Mouse (Mus musculus) forebrain, embryonic 14.5 days (tissue): ENCODE measurements around the gene Serping1. TPM values are rescaled to one million over a fixed set of nuclear protein-coding genes. Genes with fewer than 3 reads are reported as not detected.
"Not testable (repeated sequence)": the region's sequence is repeated elsewhere in the genome, so short reads cannot be mapped to it uniquely, and the experiment has no call there.

Source experiments
- ATAC-seq: fragments of 200-750 bp; cut with Nextera tagmentation; 2 replicates; pipeline ENCODE4 v1.8.0; 2017; ENCODE audit warnings: mild to moderate bottlenecking, moderate library complexity
- DNase-seq: peaks from one replicate; pipeline ENCODE4 v3.0.0-alpha.2; 2015; ENCODE audit warnings: low spot score
- H3K27ac ChIP-seq: fragments of 300-500 bp; sonication (generic); 2 replicates; pipeline ENCODE4 v1.5.1; 2014; ENCODE audit warnings: low read depth, mild to moderate bottlenecking, control low read depth, low read length, moderate library complexity
- H3K27me3 ChIP-seq: fragments of 300-500 bp; sonication (generic); replicated peaks from 2 replicates; pipeline ENCODE4 v1.6.1; 2014; ENCODE audit warnings: low read length, control low read depth, mixed read lengths; ENCODE audit not compliant: control insufficient read depth, insufficient read depth
- H3K36me3 ChIP-seq: fragments of 300-500 bp; sonication (generic); 2 replicates; pipeline ENCODE4 v1.6.1; 2014; ENCODE audit warnings: low read length, control low read depth; ENCODE audit not compliant: control insufficient read depth, insufficient read depth
- H3K4me1 ChIP-seq: fragments of 300-500 bp; sonication (generic); 2 replicates; pipeline ENCODE4 v1.6.1; 2014; ENCODE audit warnings: antibody characterized with exemption, low read length, control low read depth; ENCODE audit not compliant: control insufficient read depth, insufficient read depth
- H3K4me2 ChIP-seq: fragments of 300-500 bp; sonication (generic); 2 replicates; pipeline ENCODE4 v1.6.1; 2014; ENCODE audit warnings: mild to moderate bottlenecking, control low read depth, low read length
- H3K4me3 ChIP-seq: fragments of 300-500 bp; sonication (generic); 2 replicates; pipeline ENCODE4 v1.5.1; 2014; ENCODE audit warnings: low read depth, low read length, control low read depth
- H3K9ac ChIP-seq: fragments of 300-500 bp; sonication (generic); 2 replicates; pipeline ENCODE4 v1.6.1; 2014; ENCODE audit warnings: mild to moderate bottlenecking, low read length, control low read depth, moderate library complexity
- H3K9me3 ChIP-seq: fragments of 300-500 bp; sonication (generic); replicated peaks from 2 replicates; pipeline ENCODE4 v1.6.1; 2016; ENCODE audit warnings: low read length, control low read depth, mixed read lengths; ENCODE audit not compliant: control insufficient read depth
- WGBS: fragments of 180-500 bp; shearing (Covaris S2); extraction: QIAGEN DNeasy Blood & Tissue Kit; methylation state at CpG from one replicate; pipeline ENCODE4 v1.1.7; 2014; 5-methylcytosine and 5-hydroxymethylcytosine counted together
- polyA plus RNA-seq: library from polyadenylated mRNA; unstranded; fragments of >200 nt; fragmentation: Nextera tagmentation; extraction: Ambion mirVana; gene quantifications from 2 replicates; pipeline ENCODE4 v1.2.1, GENCODE M21; 2014

The Serping1 gene
- polyA plus RNA-seq, 1 experiment from 2014 or later, result 32.7 TPM

DNA sequence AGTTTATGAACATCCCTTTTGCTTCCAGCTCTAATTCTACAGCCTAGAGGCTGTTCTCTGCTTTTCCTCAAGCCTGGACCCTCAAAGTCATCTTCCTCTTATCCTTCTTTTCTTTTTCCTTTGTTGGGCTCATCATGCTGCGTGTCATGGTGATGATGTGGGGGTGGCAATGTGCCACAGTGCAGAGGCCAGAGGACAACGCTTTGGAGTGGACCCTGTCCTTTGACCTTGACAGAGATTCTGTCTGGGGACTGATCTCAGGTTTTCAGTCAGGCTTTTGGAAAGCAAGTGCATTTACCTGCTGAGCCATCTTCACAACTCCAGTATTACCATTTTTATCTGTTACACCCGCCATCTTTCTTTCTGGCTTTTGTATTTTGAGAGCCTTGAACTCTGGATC is 44.0 kb downstream of the Serping1 start:
- no peak overlapping the region for H3K27ac ChIP-seq
- no peak overlapping the region for H3K9ac ChIP-seq
- ATAC-seq (no peak), DNase-seq (no peak)
- peaks cover 22% of the 10 kb centered on the region for H3K4me1 ChIP-seq
- no peaks in the 10 kb centered on the region for H3K9me3 ChIP-seq
- 88% methylated on average over 3 of the region's 3 CpGs for WGBS
- H3K4me3 ChIP-seq, result no peak overlapping the region
- H3K27me3 ChIP-seq, result no peaks in the 10 kb centered on the region
- H3K4me2 ChIP-seq, result no peak overlapping the region
- H3K36me3 ChIP-seq, result no peaks in the 10 kb centered on the region

DNA sequence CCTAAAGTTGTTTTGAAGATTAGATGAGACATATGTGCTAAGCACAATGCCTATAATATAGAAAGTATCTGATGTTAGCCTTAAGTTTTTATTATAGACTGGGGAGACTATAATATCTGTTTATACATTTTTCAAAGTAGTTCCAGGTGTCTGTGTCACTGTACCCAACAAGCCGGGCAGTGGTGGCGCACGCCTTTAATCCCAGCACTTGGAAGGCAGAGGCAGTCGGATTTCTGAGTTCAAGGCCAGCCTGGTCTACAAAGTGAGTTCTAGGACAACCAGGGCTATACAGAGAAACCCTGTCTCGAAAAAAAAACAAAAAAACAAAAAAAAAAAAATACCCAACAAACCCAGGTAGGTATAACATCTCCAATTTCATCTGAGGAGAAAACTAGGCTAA is 47.1 kb downstream of the Serping1 start:
- 83% methylated on average over 5 of the region's 5 CpGs for WGBS
- H3K9ac ChIP-seq, H3K4me1 ChIP-seq, ATAC-seq, H3K4me2 ChIP-seq, H3K9me3 ChIP-seq, H3K4me3 ChIP-seq, H3K27ac ChIP-seq, DNase-seq, H3K27me3 ChIP-seq: not testable (repeated sequence)
- H3K36me3 ChIP-seq, result peaks cover 26% of the 10 kb centered on the region

DNA sequence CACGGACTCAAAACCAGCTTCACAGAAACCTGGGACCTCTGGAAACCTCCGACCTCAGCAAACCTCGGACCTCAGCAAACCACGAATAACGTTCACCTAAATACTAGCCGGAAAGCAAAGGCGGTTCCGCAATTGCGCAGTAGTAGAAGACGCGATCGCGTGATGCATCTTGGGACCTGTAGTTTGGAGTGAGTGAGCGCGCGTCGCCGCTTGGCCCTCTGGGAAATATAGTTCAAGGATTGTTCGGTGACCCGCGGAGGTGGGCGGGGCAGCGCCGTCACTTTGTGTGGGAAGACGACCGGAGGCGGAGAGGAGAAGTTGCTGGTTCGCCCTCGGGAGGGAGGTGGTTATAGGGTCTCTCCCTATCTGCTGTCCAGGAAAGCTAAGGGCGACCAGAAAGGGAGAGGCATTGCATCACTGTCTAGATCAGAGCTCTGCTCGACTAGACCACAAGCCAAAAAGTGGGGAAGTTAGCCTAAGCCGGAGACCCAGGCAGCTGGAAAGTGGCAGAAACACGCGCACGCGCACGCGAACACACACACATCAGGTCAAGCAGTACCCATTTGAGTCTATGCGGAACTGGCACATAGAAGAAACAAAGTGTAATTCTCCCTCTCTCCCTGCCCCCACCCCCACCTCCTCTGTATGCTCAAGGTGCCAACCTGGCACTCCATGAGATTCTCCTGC is 47.9 kb downstream of the Serping1 start, which contains the start of gene Clp1:
TSS of gene Clp1 (minus strand) at position 179 of the 687 bp plus-strand sequence.
- peak; percentile 97 for ATAC-seq
- H3K4me3 ChIP-seq, result peak within 1 kb of the TSS; percentile 64
- H3K9me3 ChIP-seq, result no peaks in the 10 kb centered on the region
- H3K4me2 ChIP-seq, result peak within 1 kb of the TSS; percentile 93
- peak within 1 kb of the TSS; percentile 72 for H3K9ac ChIP-seq
- DNase-seq, result peak; percentile 99
- H3K4me1 ChIP-seq, result peaks cover 8% of the 10 kb centered on the region
- under 1% methylated on average over 39 of the region's 39 CpGs for WGBS
- no peaks in the 10 kb centered on the region for H3K27me3 ChIP-seq
- H3K36me3 ChIP-seq, result peaks cover 29% of the 10 kb centered on the region
- peak within 1 kb of the TSS; percentile 61; the same call in 1 of the 2 replicates for H3K27ac ChIP-seq

DNA sequence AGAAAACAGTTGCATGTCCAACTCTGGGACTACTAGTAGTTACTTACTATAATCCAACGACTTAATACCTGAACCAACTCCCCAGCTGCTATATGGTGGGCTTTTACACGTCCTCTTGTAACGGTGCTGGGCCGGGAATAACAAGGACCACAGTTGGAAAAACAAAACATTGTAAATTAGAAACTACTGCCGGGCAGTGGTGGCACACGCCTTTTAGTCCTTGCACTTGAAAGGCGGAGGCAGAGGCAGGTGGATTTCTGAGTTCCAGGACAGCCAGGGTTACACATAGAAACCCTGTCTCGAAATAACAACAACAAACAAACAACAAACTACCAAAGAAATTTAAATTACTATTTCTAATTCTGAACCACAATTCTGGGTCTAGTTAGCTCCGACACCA is 48.5 kb downstream of the Serping1 start:
- Histone ChIP-seq H3K4me2 (peak overlapping the region; percentile 93), H3K27ac (no peak overlapping the region), H3K27me3 (no peaks in the 10 kb centered on the region), H3K36me3 (peaks cover 34% of the 10 kb centered on the region), H3K4me1 (peaks cover 8% of the 10 kb centered on the region), H3K9ac (peak overlapping the region; percentile 72), H3K4me3 (peak overlapping the region; percentile 64), H3K9me3 (no peaks in the 10 kb centered on the region)
- DNase-seq (no peak), ATAC-seq (peak; percentile 18)
- 5% methylated on average over 9 of the region's 9 CpGs for WGBS

DNA sequence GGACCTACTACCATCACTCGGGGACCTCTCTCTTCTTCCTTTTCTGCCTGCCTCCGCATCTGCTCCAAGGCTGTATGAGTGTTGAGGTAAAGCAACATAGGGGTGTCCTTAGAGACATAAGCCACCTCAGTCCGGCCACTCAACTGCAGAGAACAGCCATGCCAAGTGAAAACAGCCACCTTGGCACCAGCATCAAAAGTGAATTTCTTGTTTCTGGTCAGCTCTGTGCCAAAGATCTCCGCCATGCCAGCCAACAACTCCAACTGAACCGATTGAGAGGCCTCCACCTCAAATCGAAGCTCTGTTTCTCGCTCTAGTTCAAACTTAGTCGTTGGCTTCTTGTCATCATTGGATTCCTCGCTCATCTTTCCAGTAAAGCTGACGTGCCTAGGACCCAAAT is 49.5 kb downstream of the Serping1 start:
- DNase-seq (no peak), ATAC-seq (no peak)
- Histone ChIP-seq H3K4me3 (no peak overlapping the region), H3K4me1 (peaks cover 8% of the 10 kb centered on the region), H3K9ac (no peak overlapping the region), H3K27ac (no peak overlapping the region), H3K36me3 (peaks cover 42% of the 10 kb centered on the region), H3K27me3 (no peaks in the 10 kb centered on the region), H3K9me3 (no peaks in the 10 kb centered on the region), H3K4me2 (peak overlapping the region; percentile 93; the same call in 1 of the 2 replicates)
- 94% methylated on average over 10 of the region's 10 CpGs for WGBS

DNA sequence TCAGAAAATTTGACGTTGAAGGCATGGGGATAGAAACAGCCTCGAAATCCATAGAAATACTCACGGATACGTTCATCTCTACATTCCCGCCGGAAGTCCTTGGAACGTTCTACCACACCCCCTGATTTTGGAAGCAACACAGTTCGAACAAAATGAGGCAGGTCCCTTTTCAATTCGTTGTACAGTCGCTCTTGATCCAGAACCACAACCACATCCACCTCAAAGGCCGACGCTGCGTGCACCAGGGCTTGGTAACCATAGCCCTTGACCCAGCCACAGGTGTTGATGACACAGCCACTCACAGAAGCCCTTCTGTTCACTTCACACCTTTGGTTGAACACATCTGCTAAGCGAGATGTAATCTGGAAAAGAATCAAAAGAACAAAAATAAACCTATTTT is 51.4 kb downstream of the Serping1 start:
- WGBS, result 95% methylated on average over 14 of the region's 14 CpGs
- Histone ChIP-seq H3K9ac (no peak overlapping the region), H3K36me3 (peaks cover 42% of the 10 kb centered on the region), H3K27ac (no peak overlapping the region), H3K4me1 (peaks cover 8% of the 10 kb centered on the region), H3K9me3 (no peaks in the 10 kb centered on the region), H3K4me3 (no peak overlapping the region), H3K27me3 (no peaks in the 10 kb centered on the region), H3K4me2 (no peak overlapping the region)
- DNase-seq, result no peak
- no peak for ATAC-seq

DNA sequence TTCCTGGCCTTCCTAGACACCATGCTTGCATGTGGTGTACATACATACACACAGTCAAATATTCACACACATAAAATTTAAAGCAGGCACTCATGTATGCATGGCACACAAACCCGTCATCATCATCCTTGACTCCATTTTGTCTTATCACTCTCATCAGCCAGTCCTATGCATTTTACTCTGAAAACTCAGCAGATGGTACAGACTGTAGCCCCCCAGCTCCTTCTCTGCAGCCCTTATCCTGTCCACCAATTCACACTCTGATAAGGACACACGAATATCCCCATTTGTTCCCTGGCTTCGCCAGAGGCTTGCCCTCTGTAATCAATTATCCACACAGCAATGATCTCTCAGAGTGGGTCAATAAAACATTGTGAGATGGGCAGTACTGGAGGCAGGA is 54.1 kb downstream of the Serping1 start:
- DNase-seq (no peak), ATAC-seq (no peak)
- H3K4me1 ChIP-seq, result peaks cover 3% of the 10 kb centered on the region
- no peak overlapping the region for H3K9ac ChIP-seq
- no peak overlapping the region for H3K4me2 ChIP-seq
- H3K4me3 ChIP-seq, result no peak overlapping the region
- no peak overlapping the region for H3K27ac ChIP-seq
- 91% methylated on average over 3 of the region's 3 CpGs for WGBS
- peaks cover 42% of the 10 kb centered on the region for H3K36me3 ChIP-seq
- H3K9me3 ChIP-seq, result no peaks in the 10 kb centered on the region
- no peaks in the 10 kb centered on the region for H3K27me3 ChIP-seq

DNA sequence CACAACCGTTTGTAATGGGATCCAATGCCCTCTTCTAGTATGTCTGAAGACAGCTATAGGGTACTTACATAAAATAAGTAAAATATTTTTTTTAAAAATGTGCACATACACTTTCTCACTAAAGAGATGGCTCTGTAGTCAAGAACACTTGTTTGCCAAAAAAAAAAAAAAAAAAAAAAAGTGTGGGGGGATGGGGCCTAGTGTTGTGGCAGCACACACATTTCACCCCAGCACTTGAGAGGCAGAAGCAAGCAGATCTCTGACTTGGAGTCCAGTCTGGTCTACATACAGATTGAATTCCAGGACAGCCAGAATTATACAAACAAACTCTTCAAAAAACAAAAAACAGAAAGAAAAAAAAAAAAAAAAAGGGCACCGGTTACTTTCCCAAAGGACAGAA is 54.5 kb downstream of the Serping1 start:
- H3K4me1 ChIP-seq, result no peaks in the 10 kb centered on the region; the same call in 1 of the 2 replicates
- H3K9me3 ChIP-seq, result no peaks in the 10 kb centered on the region
- H3K4me3 ChIP-seq, result no peak overlapping the region
- 99% methylated on average over 2 of the region's 2 CpGs for WGBS
- H3K36me3 ChIP-seq, result peaks cover 40% of the 10 kb centered on the region
- H3K27ac ChIP-seq, result no peak overlapping the region
- ATAC-seq (no peak), DNase-seq (no peak)
- H3K4me2 ChIP-seq, result no peak overlapping the region
- H3K27me3 ChIP-seq, result no peaks in the 10 kb centered on the region
- H3K9ac ChIP-seq, result no peak overlapping the region

DNA sequence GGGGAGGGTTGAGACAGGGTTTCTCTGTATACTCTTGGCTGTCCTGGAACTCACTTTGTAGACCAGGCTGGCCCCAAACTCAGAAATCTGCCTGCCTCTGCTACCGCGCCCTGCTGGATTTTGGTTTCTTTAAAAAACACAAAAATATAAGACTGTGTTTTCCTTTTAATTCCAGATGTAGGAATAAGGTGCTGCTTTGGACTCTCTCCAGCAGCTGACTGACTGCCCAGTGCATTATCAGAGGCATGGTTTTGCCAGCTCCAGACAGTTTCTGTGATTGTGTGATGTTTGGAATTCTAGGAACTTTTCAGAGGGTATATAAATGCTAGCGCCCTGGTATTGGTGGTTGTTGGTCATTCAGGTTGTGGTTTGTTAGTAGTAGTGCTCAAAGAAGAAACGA is 57.9 kb downstream of the Serping1 start:
- Histone ChIP-seq H3K27me3 (no peaks in the 10 kb centered on the region), H3K9me3 (no peaks in the 10 kb centered on the region), H3K36me3 (peaks cover 14% of the 10 kb centered on the region), H3K9ac (no peak overlapping the region), H3K27ac (no peak overlapping the region), H3K4me1 (peaks cover 7% of the 10 kb centered on the region), H3K4me2 (no peak overlapping the region), H3K4me3 (no peak overlapping the region)
- ATAC-seq (no peak), DNase-seq (no peak)
- 92% methylated on average over 4 of the region's 4 CpGs for WGBS
